Mouse (Mus musculus) spleen, adult 2 months (tissue): ENCODE data around the gene Nrxn1.

ENCODE experiments used
- CTCF ChIP-seq: fragments of 200-500 bp; IDR thresholded peaks from 2 replicates; pipeline ENCODE4 v1.5.1; 2011; ENCODE audit warnings: mild to moderate bottlenecking, inconsistent platforms; ENCODE audit not compliant: insufficient read depth, insufficient read length, insufficient replicate concordance; ENCODE audit errors: extremely low read depth
- POLR2A ChIP-seq: fragments of 200-500 bp; IDR thresholded peaks from 2 replicates; pipeline ENCODE4 v1.6.1; 2011; ENCODE audit warnings: low read depth, low read length, inconsistent platforms

DNA sequence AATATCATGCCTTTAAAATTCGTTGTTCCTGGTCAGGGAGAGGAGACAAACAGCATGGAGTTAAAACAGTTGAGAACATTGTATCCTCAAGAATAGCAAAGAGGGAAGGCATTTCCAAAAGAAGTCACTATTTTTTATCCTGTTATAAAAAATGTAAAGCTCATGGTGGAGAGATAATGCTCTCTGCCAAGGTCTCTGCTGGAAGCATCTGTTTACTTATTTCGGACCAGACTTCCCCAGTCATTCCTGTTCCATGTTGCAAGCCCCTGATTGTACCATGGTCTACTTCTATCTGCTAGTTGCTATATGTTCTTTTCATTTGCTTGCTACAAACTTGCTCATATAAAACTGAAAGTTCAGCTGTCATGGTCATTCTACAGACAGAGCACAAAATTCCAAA is 137.7 kb downstream of the Nrxn1 start:
- TF ChIP-seq CTCF (no peak), POLR2A (no peak)
